Mouse (Mus musculus) granulocyte monocyte progenitor cell, adult 5-6 weeks (primary cell): ENCODE measurements at regions not wholly inside any gene's neighbourhood (a gene's known extent, or its start where the extent isn't known, plus 50 kb on each side); places are given as distances from the start of the nearest gene placed in this dataset.
"Not testable (repeated sequence)": the region's sequence is repeated elsewhere in the genome, so short reads cannot be mapped to it uniquely, and the experiment has no call there.

Experiments used
- ATAC-seq: replicated peaks from 2 replicates; pipeline ENCODE4 v1.8.0; 2016; ENCODE audit warnings: mild to moderate bottlenecking, moderate TSS enrichment, inconsistent platforms; ENCODE audit not compliant: poor library complexity, severe bottlenecking

- no peak for ATAC-seq
Observed at GRCm38 (mm10) chr1:73673191-73673850, 450.9 kb downstream of the Tns1 start.

GRCm38 (mm10) chr1:73672239-73672638 is 452.0 kb downstream of the Tns1 start:
- ATAC-seq: no peak

GRCm38 (mm10) chr1:73668691-73669090 is 455.6 kb downstream of the Tns1 start:
- ATAC-seq: no peak

GRCm38 (mm10) chr1:73663546-73663945 is 460.7 kb downstream of the Tns1 start:
- no peak for ATAC-seq

- ATAC-seq: no peak
Observed at GRCm38 (mm10) chr1:73645011-73645410, 479.2 kb downstream of the Tns1 start.

- ATAC-seq: no peak
Observed at GRCm38 (mm10) chr1:73644394-73644793, 479.9 kb downstream of the Tns1 start.

- no peak for ATAC-seq
Observed at GRCm38 (mm10) chr1:73643431-73643830, 480.8 kb downstream of the Tns1 start.

- ATAC-seq: no peak
Observed at GRCm38 (mm10) chr1:73642691-73643109, 481.5 kb downstream of the Tns1 start.

GRCm38 (mm10) chr1:73641456-73641855 is 482.8 kb downstream of the Tns1 start:
- ATAC-seq: no peak

GRCm38 (mm10) chr1:73640726-73641451 is 483.4 kb downstream of the Tns1 start:
- ATAC-seq: no peak

- no peak for ATAC-seq
Observed at GRCm38 (mm10) chr1:73635709-73636108, 488.5 kb downstream of the Tns1 start.

- no peak for ATAC-seq
Observed at GRCm38 (mm10) chr1:73634871-73635270, 489.4 kb downstream of the Tns1 start.

GRCm38 (mm10) chr1:73633071-73633470 is 491.2 kb downstream of the Tns1 start:
- ATAC-seq: no peak

GRCm38 (mm10) chr1:73630363-73630762 is 493.9 kb downstream of the Tns1 start:
- no peak for ATAC-seq

GRCm38 (mm10) chr1:73625365-73625764 is 498.9 kb downstream of the Tns1 start:
- no peak for ATAC-seq

- not testable (repeated sequence) for ATAC-seq
Observed at GRCm38 (mm10) chr1:73621121-73621520, 503.1 kb downstream of the Tns1 start.

- ATAC-seq: no peak
Observed at GRCm38 (mm10) chr1:73618551-73619170, 505.6 kb downstream of the Tns1 start.

GRCm38 (mm10) chr1:73593653-73594385 is 530.4 kb downstream of the Tns1 start:
- ATAC-seq: no peak

- no peak for ATAC-seq
Observed at GRCm38 (mm10) chr1:73591342-73592099, 532.7 kb downstream of the Tns1 start.

- ATAC-seq: no peak
Observed at GRCm38 (mm10) chr1:73579680-73580079, 544.6 kb downstream of the Tns1 start.
